Mouse (Mus musculus) kidney, adult 2 months (tissue): ENCODE results near the gene Shld2. TPM values are rescaled to one million over a fixed set of nuclear protein-coding genes. Genes with fewer than 3 reads are reported as not detected.

Experiments used
- DNase-seq: peaks from one replicate; pipeline ENCODE4 v3.0.0; 2021
- H3K27ac ChIP-seq: fragments of 200-500 bp; 2 replicates; pipeline ENCODE4 v1.5.1; 2012; ENCODE audit warnings: low read depth, low read length, control low read depth, inconsistent platforms; ENCODE audit not compliant: insufficient read depth
- H3K27me3 ChIP-seq: fragments of 200-500 bp; replicated peaks from 2 replicates; pipeline ENCODE4 v1.6.1; 2012; ENCODE audit warnings: mild to moderate bottlenecking, moderate library complexity, low read length, inconsistent platforms; ENCODE audit not compliant: control insufficient read depth, insufficient read depth
- H3K36me3 ChIP-seq: fragments of 200-500 bp; 2 replicates; pipeline ENCODE4 v1.6.1; 2012; ENCODE audit warnings: mild to moderate bottlenecking, moderate library complexity, low read length, inconsistent platforms; ENCODE audit not compliant: control insufficient read depth, insufficient read depth
- H3K4me1 ChIP-seq: fragments of 200-500 bp; 2 replicates; pipeline ENCODE4 v1.6.1; 2011; ENCODE audit warnings: low read length; ENCODE audit not compliant: control insufficient read depth, insufficient read depth
- H3K4me3 ChIP-seq: fragments of 200-500 bp; 2 replicates; pipeline ENCODE4 v1.5.1; 2011; ENCODE audit warnings: mild to moderate bottlenecking, low read depth, low read length, control low read depth; ENCODE audit not compliant: insufficient read depth
- CTCF ChIP-seq: fragments of 200-500 bp; conservative IDR thresholded peaks from 2 replicates; pipeline ENCODE4 v1.5.1; 2011; ENCODE audit warnings: low read depth, mild to moderate bottlenecking, control low read depth, low read length, moderate library complexity, mixed read lengths; ENCODE audit not compliant: insufficient read depth, insufficient read length
- POLR2A ChIP-seq: fragments of 200-500 bp; IDR thresholded peaks from one replicate; pipeline ENCODE4 v1.6.1; 2011; ENCODE audit warnings: low read depth, low read length, control low read depth
- WGBS: fragments of 180-500 bp; shearing (Covaris S2); methylation state at CpG from one replicate; pipeline ENCODE4 v1.1.7; 2018; 5-methylcytosine and 5-hydroxymethylcytosine counted together
- polyA plus RNA-seq: library from polyadenylated mRNA; depleted of rRNA; stranded (reverse); fragments of >200 nt; gene quantifications from 2 replicates; pipeline ENCODE4 v1.2.3, GENCODE M21; 2012

Gene Shld2
- polyA plus RNA-seq, 1 experiment: 3.6 TPM

- peak; percentile 89 for DNase-seq
- peak overlapping the region; percentile 98 for H3K4me3 ChIP-seq
- no peak for TF ChIP-seq POLR2A
- TF ChIP-seq CTCF: no peak
- peak overlapping the region; percentile 94 for H3K27ac ChIP-seq
- 9% methylated on average over 5 of the region's 6 CpGs for WGBS
- no peaks in the 10 kb centered on the region for H3K27me3 ChIP-seq
- peaks cover 9% of the 10 kb centered on the region; the same call in 1 of the 2 replicates for H3K4me1 ChIP-seq
- H3K36me3 ChIP-seq: no peaks in the 10 kb centered on the region
Observed at GRCm38 (mm10) chr14:34312339-34313048, 2.2 kb upstream of the Shld2 start.

- H3K4me3 ChIP-seq: peak overlapping the region; percentile 98
- DNase-seq: peak; percentile 84
- H3K27ac ChIP-seq: peak overlapping the region; percentile 97
- no peaks in the 10 kb centered on the region for H3K27me3 ChIP-seq
- H3K36me3 ChIP-seq: no peaks in the 10 kb centered on the region
- TF ChIP-seq POLR2A (no peak), CTCF (no peak)
- H3K4me1 ChIP-seq: peaks cover 9% of the 10 kb centered on the region; the same call in 1 of the 2 replicates
- WGBS: 3% methylated on average over 4 of the region's 4 CpGs
Observed at GRCm38 (mm10) chr14:34311691-34312090, 1.4 kb upstream of the Shld2 start.

GRCm38 (mm10) chr14:34311021-34311631, 833 bp upstream of the Shld2 start:
- no peaks in the 10 kb centered on the region for H3K27me3 ChIP-seq
- TF ChIP-seq CTCF (no peak), POLR2A (no peak)
- WGBS: under 1% methylated on average over 47 of the region's 47 CpGs
- peak; percentile 55 for DNase-seq
- H3K4me1 ChIP-seq: peaks cover 9% of the 10 kb centered on the region; the same call in 1 of the 2 replicates
- peak overlapping the region; percentile 98 for H3K4me3 ChIP-seq
- peak overlapping the region; percentile 97 for H3K27ac ChIP-seq
- no peaks in the 10 kb centered on the region for H3K36me3 ChIP-seq

GRCm38 (mm10) chr14:34309907-34310233, 423 bp downstream of the Shld2 start:
- no peak for TF ChIP-seq POLR2A
- TF ChIP-seq CTCF: no peak
- DNase-seq: no peak
- H3K4me1 ChIP-seq: peaks cover 9% of the 10 kb centered on the region; the same call in 1 of the 2 replicates
- peak overlapping the region; percentile 87 for H3K4me3 ChIP-seq
- H3K27me3 ChIP-seq: no peaks in the 10 kb centered on the region
- H3K36me3 ChIP-seq: no peaks in the 10 kb centered on the region
- H3K27ac ChIP-seq: peak overlapping the region; percentile 99
- 11% methylated on average over 5 of the region's 5 CpGs for WGBS

DNA sequence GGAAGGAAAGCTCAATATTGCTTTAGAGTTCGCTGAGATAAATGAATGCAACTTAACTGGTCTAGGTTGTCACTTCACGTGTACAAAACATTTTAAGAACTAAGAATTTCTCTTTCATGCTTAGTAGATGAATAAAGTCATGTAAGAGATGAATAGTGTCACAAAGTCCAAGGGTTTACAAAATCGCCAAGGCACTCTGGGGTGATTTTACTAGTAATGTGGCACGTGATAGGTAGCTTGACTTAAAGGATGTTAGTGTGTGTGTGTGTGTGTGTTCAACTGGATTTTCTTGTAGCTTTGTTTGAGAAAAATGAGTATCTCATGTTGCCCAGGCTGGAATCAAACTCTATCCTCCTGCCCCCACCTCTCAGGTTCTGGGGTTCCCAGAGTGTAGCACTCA, 1.0 kb downstream of the Shld2 start:
- Histone ChIP-seq H3K4me1 (peaks cover 6% of the 10 kb centered on the region; the same call in 1 of the 2 replicates), H3K36me3 (no peaks in the 10 kb centered on the region), H3K4me3 (no peak overlapping the region), H3K27me3 (no peaks in the 10 kb centered on the region), H3K27ac (no peak overlapping the region)
- TF ChIP-seq CTCF: no peak
- no peak for TF ChIP-seq POLR2A
- WGBS: 76% methylated on average over 4 of the region's 4 CpGs
- DNase-seq: no peak

- DNase-seq: peak; percentile 47
- peaks cover 25% of the 10 kb centered on the region for H3K4me1 ChIP-seq
- WGBS: 27% methylated on average over 5 of the region's 5 CpGs
- no peak for TF ChIP-seq POLR2A
- TF ChIP-seq CTCF: no peak
- peak overlapping the region; percentile 52 for H3K27ac ChIP-seq
- no peaks in the 10 kb centered on the region for H3K36me3 ChIP-seq
- H3K27me3 ChIP-seq: no peaks in the 10 kb centered on the region
- H3K4me3 ChIP-seq: no peak overlapping the region
Observed at GRCm38 (mm10) chr14:34303265-34303680, 7.0 kb downstream of the Shld2 start.

DNA sequence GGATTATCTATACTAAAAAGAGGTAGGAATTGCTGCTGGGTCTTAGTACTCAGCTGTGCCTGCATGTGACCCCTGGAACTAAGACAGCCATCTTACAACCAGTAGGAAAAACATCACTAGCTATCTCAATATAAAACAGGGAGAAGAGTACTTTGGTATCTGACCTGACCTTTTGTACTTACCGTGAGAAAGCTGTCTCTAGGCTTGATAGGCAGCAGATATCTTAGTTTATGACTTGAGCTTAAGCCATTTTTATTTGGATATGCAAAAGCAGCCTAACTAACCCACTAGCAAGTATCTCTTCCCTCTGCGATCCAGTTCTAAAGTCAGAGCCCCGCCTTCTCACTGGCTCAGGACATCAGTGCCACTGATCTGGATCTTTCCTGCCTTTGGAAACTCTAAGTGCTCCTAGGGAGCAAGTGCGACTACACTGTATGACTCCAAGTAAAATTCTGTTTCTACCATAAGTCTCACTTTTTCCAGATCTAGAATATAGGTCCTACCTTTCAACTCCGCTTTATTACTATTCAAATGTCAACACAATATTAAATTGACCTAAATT, 7.5 kb downstream of the Shld2 start:
- DNase-seq: peak; percentile 61
- Histone ChIP-seq H3K27ac (peak overlapping the region; percentile 61), H3K27me3 (no peaks in the 10 kb centered on the region), H3K4me1 (peaks cover 26% of the 10 kb centered on the region), H3K4me3 (no peak overlapping the region), H3K36me3 (no peaks in the 10 kb centered on the region)
- TF ChIP-seq POLR2A: no peak
- TF ChIP-seq CTCF: no peak
- 47% methylated on average over 5 of the region's 5 CpGs for WGBS
